Mouse (Mus musculus) layer of hippocampus, adult 2 months (tissue): ENCODE results near the gene Sema6c. TPM values are rescaled to one million over a fixed set of nuclear protein-coding genes. Genes with fewer than 3 reads are reported as not detected.

Experiments
- DNase-seq, 2 experiments: peaks; one replicate each; pipeline ENCODE4 v3.0.0; 2022; ENCODE audit warnings: low spot score in 2 of 2
- H3K27ac ChIP-seq: fragments of 200-600 bp; 2 replicates; pipeline ENCODE4 v1.8.1; 2022
- H3K4me3 ChIP-seq: fragments of 200-600 bp; 2 replicates; pipeline ENCODE4 v1.8.1; 2022; ENCODE audit warnings: mild to moderate bottlenecking
- CTCF ChIP-seq: fragments of 200-600 bp; conservative IDR thresholded peaks from 2 replicates; pipeline ENCODE4 v1.8.1; 2022; ENCODE audit warnings: antibody characterized with exemption, mild to moderate bottlenecking, moderate library complexity
- total RNA-seq, 2 experiments: library from RNA; stranded (reverse); gene quantifications; 2 replicates each; pipeline ENCODE4 v1.2.3; 2021

Gene Sema6c
- total RNA-seq, 2 experiments from 2014 or later: 33.9 to 46.6 TPM

- DNase-seq: no peak
- no peak for TF ChIP-seq CTCF
- peak overlapping the region; percentile 14 for H3K27ac ChIP-seq
- H3K4me3 ChIP-seq: peak overlapping the region; percentile 56
Measured at GRCm38 (mm10) chr3:95135023-95135422, 25.2 kb upstream of the Sema6c start.

DNA sequence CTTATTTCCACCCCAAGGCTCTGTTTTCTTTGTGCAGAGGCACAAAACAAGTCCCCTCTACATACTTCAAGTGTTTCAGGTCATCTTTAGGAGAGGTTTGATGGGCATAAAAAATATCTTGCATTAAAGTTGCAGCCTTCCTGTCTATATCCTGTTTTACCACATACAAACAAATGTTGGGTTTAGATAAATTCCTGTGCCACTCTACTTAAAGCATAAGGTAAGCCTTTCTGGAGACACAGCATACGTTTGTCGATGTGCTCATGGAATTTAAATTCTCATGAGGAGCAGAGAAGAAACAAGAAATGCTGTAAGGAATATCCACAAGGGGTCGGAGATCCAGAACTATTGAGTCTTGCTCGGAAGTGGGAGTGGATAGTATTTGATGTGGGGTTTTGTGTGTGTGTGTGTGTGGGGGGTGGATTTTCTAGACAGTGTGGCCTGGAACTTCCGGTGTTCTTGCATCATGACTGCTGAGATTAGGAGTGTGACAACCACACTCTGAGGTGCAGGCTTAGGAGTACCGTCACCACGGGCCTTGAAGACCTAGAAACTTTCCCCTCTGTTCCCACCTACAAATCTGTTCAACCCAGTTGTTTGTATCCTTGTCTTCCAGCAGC is 24.7 kb upstream of the Sema6c start:
- TF ChIP-seq CTCF: no peak
- Histone ChIP-seq H3K27ac (peak overlapping the region; percentile 14), H3K4me3 (peak overlapping the region; percentile 56)
- no peak for DNase-seq

GRCm38 (mm10) chr3:95136336-95136735 is 23.9 kb upstream of the Sema6c start:
- Histone ChIP-seq H3K4me3 (no peak overlapping the region), H3K27ac (no peak overlapping the region)
- no peak for DNase-seq
- TF ChIP-seq CTCF: no peak

GRCm38 (mm10) chr3:95139586-95140288 is 20.5 kb upstream of the Sema6c start:
- DNase-seq: no peak
- TF ChIP-seq CTCF: no peak
- Histone ChIP-seq H3K4me3 (no peak overlapping the region), H3K27ac (peak overlapping the region; percentile 23; the same call in 1 of the 2 replicates)

- no peak for DNase-seq
- Histone ChIP-seq H3K4me3 (no peak overlapping the region), H3K27ac (peak overlapping the region; percentile 23; the same call in 1 of the 2 replicates)
- TF ChIP-seq CTCF: no peak
Measured at GRCm38 (mm10) chr3:95140289-95140595, 20.0 kb upstream of the Sema6c start.

DNA sequence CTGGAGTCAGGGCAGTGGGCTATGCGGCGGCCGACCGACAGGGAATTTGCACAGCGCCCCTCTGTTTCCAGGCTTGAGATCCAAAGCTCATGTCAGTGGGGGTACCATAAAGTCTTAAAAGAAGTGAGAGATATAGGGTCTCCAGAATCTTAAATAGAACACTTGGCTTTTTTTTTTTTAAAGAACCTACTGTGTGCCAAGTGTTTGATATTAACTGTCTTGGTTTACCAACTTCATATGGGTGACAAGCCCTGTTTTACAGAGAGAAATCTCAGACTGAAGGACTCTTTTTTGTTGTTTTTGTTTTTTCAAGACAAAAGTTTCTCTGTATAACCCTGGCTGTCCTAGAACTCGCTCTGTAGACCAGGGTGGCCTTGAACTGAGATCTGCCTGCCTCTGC is 19.5 kb upstream of the Sema6c start:
- TF ChIP-seq CTCF: no peak
- Histone ChIP-seq H3K27ac (no peak overlapping the region), H3K4me3 (no peak overlapping the region)
- DNase-seq: no peak

DNA sequence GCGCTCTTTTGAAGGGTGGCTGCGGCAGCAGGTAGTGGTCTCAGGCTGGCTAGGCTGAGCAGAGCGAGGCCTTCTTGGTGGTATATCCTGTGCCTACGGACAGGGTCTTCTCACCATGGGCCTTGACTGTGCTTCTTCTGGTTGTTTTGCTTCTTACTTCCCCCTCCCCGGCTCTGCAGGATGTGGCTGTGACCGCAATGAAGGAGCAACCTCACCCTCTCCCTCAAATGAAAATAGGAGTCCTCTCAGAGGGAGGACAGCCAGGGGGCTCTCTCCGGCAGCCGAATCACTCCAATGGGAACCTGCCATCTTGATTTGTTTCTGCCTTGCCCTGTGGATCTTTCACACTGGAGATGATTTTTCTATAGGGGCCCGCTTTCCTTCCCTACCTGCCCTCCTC is 18.8 kb upstream of the Sema6c start:
- H3K4me3 ChIP-seq: peak overlapping the region; percentile 15
- no peak overlapping the region; the same call in 1 of the 2 replicates for H3K27ac ChIP-seq
- TF ChIP-seq CTCF: no peak
- no peak for DNase-seq

DNA sequence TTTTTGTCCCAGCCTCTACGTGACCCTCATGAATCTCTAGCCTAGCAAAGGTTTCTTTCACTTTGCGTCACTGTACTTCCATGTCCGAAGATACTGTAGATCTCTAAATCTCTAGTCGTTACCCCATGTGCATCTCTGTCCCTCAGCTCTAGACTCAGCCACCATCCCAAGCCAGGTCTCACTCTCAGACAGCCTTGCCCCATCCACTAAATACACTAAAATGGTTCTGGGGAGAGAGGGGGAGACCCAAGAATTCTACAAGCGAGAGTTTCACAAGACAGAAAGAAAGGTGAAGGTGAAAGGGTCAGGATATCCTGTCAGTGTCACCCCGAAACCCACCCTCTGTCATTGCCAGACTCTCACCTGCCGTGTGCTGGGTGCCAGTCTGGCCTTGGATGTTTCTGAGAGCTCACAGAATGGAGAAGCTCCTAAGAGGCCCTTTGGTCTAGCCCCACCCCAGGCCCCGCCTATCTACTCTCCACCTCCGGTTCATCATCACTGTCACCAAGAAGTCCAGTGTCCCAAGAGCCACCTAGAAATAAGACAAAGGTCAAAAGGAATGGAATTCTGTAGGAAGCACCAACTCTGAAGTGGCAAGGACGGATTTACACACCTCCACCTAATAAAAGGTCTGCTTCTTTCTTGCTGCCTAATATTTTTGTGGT is 18.2 kb upstream of the Sema6c start, which contains the start of gene Tnfaip8l2:
Tnfaip8l2 (minus strand) TSS at position 409 of the 665 bp plus-strand sequence.
- no peak for TF ChIP-seq CTCF
- no peak for DNase-seq
- H3K4me3 ChIP-seq: peak within 1 kb of the TSS; percentile 15
- H3K27ac ChIP-seq: peak within 1 kb of the TSS; percentile 29; the same call in 1 of the 2 replicates

DNA sequence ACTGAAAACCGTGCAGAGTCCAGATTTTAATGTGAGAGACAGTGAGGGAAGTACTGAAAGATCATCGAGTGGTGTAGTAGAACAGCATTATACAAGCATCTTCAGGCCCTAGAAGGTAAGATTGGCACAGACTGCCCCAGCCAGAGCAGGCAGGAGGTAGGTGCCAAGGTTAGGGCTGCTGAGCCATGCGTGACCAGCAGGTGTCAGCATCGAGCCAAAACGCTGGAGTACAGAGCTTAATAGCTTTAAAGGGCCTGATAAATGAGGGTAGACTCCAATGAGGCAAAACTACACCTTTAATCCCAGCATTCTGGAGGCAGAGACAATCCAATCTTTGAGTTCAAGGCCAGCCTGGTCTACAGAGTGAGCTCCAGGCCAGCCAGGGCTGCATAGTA is 17.6 kb upstream of the Sema6c start:
- Histone ChIP-seq H3K27ac (no peak overlapping the region), H3K4me3 (no peak overlapping the region)
- DNase-seq: peak; percentile 82 to 92
- TF ChIP-seq CTCF: peak; percentile 97

DNA sequence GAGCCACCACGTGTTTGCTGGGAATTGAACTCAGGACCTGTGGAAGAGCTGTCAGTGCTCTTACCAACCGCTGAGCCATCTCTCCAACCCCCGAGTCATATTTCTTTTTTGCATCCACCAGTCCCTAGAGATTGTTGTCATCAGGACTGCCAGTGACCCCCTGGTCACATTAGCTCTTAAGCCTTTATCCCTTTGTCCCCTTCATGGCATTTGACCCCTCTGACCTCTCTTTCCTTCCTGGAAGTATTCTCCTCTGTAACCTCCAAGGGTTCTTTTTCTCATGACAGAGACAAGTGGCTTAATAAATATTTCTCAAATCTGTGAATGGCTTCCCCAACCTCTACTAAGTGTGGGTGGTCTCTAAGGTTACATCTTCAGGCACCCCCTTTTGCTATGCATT is 12.3 kb upstream of the Sema6c start:
- no peak for TF ChIP-seq CTCF
- Histone ChIP-seq H3K4me3 (no peak overlapping the region), H3K27ac (no peak overlapping the region)
- no peak for DNase-seq

GRCm38 (mm10) chr3:95153874-95154273 is 6.4 kb upstream of the Sema6c start:
- Histone ChIP-seq H3K4me3 (no peak overlapping the region), H3K27ac (no peak overlapping the region)
- peak; percentile 78 for TF ChIP-seq CTCF
- DNase-seq: no peak

- no peak for DNase-seq
- TF ChIP-seq CTCF: no peak
- Histone ChIP-seq H3K4me3 (peak overlapping the region; percentile 60), H3K27ac (peak overlapping the region; percentile 72)
Measured at GRCm38 (mm10) chr3:95159511-95159986, 708 bp upstream of the Sema6c start.

GRCm38 (mm10) chr3:95161041-95161551 is 839 bp downstream of the Sema6c start:
- DNase-seq: no peak
- H3K27ac ChIP-seq: peak overlapping the region; percentile 77
- peak overlapping the region; percentile 60 for H3K4me3 ChIP-seq
- TF ChIP-seq CTCF: no peak
